Mouse (Mus musculus): Measurements from ENCODE around the gene Cadm2.

Cadm2 gene

GRCm38 (mm10) chr16:66968336-66968735 lies 652.4 kb downstream of the Cadm2 start:
- no peak for DNase-seq (ENCODE audit: extremely low read depth, insufficient read length, low spot score)

- no peak for DNase-seq (ENCODE audit: extremely low read depth, insufficient read length, low spot score)
Measured at GRCm38 (mm10) chr16:66967686-66968085, 653.0 kb downstream of the Cadm2 start.

- DNase-seq (ENCODE audit: extremely low read depth, insufficient read length, low spot score): no peak
Measured at GRCm38 (mm10) chr16:66959146-66959545, 661.6 kb downstream of the Cadm2 start.

GRCm38 (mm10) chr16:66955876-66956275 lies 664.8 kb downstream of the Cadm2 start:
- no peak for DNase-seq (ENCODE audit: extremely low read depth, insufficient read length, low spot score)

GRCm38 (mm10) chr16:66936332-66936731 lies 684.4 kb downstream of the Cadm2 start:
- no peak for DNase-seq (ENCODE audit: extremely low read depth, insufficient read length, low spot score)

GRCm38 (mm10) chr16:66925517-66925916 lies 695.2 kb downstream of the Cadm2 start:
- no peak for DNase-seq (ENCODE audit: extremely low read depth, insufficient read length, low spot score)

GRCm38 (mm10) chr16:66922753-66923152 lies 698.0 kb downstream of the Cadm2 start:
- DNase-seq (ENCODE audit: extremely low read depth, insufficient read length, low spot score): peak; percentile 68

GRCm38 (mm10) chr16:66921414-66921915 lies 699.2 kb downstream of the Cadm2 start:
- DNase-seq (ENCODE audit: extremely low read depth, insufficient read length, low spot score): peak; percentile 15

- no peak for DNase-seq (ENCODE audit: extremely low read depth, insufficient read length, low spot score)
Measured at GRCm38 (mm10) chr16:66919889-66920402, 700.8 kb downstream of the Cadm2 start.

- DNase-seq (ENCODE audit: extremely low read depth, insufficient read length, low spot score): no peak
Measured at GRCm38 (mm10) chr16:66901801-66902200, 718.9 kb downstream of the Cadm2 start.

- no peak for DNase-seq (ENCODE audit: extremely low read depth, insufficient read length, low spot score)
Measured at GRCm38 (mm10) chr16:66900664-66901063, 720.0 kb downstream of the Cadm2 start.

GRCm38 (mm10) chr16:66892359-66892758 lies 728.3 kb downstream of the Cadm2 start:
- DNase-seq (ENCODE audit: extremely low read depth, insufficient read length, low spot score): no peak

GRCm38 (mm10) chr16:66891559-66892247 lies 729.0 kb downstream of the Cadm2 start:
- DNase-seq (ENCODE audit: extremely low read depth, insufficient read length, low spot score): no peak

- DNase-seq (ENCODE audit: extremely low read depth, insufficient read length, low spot score): no peak
Measured at GRCm38 (mm10) chr16:66889907-66890306, 730.8 kb downstream of the Cadm2 start.

- DNase-seq (ENCODE audit: extremely low read depth, insufficient read length, low spot score): no peak
Measured at GRCm38 (mm10) chr16:66882597-66882996, 738.1 kb downstream of the Cadm2 start.

GRCm38 (mm10) chr16:66871201-66871600 lies 749.5 kb downstream of the Cadm2 start:
- DNase-seq (ENCODE audit: extremely low read depth, insufficient read length, low spot score): peak; percentile 29

- DNase-seq (ENCODE audit: extremely low read depth, insufficient read length, low spot score): no peak
Measured at GRCm38 (mm10) chr16:66851047-66851446, 769.7 kb downstream of the Cadm2 start.

GRCm38 (mm10) chr16:66824866-66825265 lies 795.8 kb downstream of the Cadm2 start:
- no peak for DNase-seq (ENCODE audit: extremely low read depth, insufficient read length, low spot score)

- DNase-seq (ENCODE audit: extremely low read depth, insufficient read length, low spot score): no peak
Measured at GRCm38 (mm10) chr16:66811495-66811894, 809.2 kb downstream of the Cadm2 start.

- DNase-seq (ENCODE audit: extremely low read depth, insufficient read length, low spot score): no peak
Measured at GRCm38 (mm10) chr16:66798204-66798603, 822.5 kb downstream of the Cadm2 start.

- DNase-seq (ENCODE audit: extremely low read depth, insufficient read length, low spot score): no peak
Measured at GRCm38 (mm10) chr16:66793067-66793466, 827.6 kb downstream of the Cadm2 start.

- DNase-seq (ENCODE audit: extremely low read depth, insufficient read length, low spot score): no peak
Measured at GRCm38 (mm10) chr16:66771883-66772282, 848.8 kb downstream of the Cadm2 start.
